Mouse (Mus musculus) brain, embryonic 14.5 days (tissue): ENCODE data around the gene Bcap31. TPM values are rescaled to one million over a fixed set of nuclear protein-coding genes. Genes with fewer than 3 reads are reported as not detected.

Experiments used
- DNase-seq: peaks from one replicate; pipeline ENCODE4 v3.0.0-alpha.2; 2011; ENCODE audit warnings: low read depth
- CTCF ChIP-seq: fragments of 200-500 bp; IDR thresholded peaks from 2 replicates; pipeline ENCODE4 v1.5.1; 2012; ENCODE audit warnings: inconsistent platforms, mild to moderate bottlenecking, moderate library complexity, borderline replicate concordance; ENCODE audit not compliant: insufficient read depth, insufficient read length; ENCODE audit errors: extremely low read depth
- POLR2A ChIP-seq: fragments of 200-500 bp; IDR thresholded peaks from 2 replicates; pipeline ENCODE4 v1.6.1; 2012; ENCODE audit warnings: mild to moderate bottlenecking, inconsistent platforms, borderline replicate concordance; ENCODE audit not compliant: poor library complexity, insufficient read depth, insufficient read length, severe bottlenecking; ENCODE audit errors: extremely low read depth
- polyA plus RNA-seq: library from polyadenylated mRNA; depleted of rRNA; stranded (reverse); fragments of >200 nt; gene quantifications from 2 replicates; pipeline ENCODE4 v1.2.3, GENCODE M21; 2012; rRNA removed

The Bcap31 gene
- polyA plus RNA-seq, 1 experiment, result 48.6 TPM

DNA sequence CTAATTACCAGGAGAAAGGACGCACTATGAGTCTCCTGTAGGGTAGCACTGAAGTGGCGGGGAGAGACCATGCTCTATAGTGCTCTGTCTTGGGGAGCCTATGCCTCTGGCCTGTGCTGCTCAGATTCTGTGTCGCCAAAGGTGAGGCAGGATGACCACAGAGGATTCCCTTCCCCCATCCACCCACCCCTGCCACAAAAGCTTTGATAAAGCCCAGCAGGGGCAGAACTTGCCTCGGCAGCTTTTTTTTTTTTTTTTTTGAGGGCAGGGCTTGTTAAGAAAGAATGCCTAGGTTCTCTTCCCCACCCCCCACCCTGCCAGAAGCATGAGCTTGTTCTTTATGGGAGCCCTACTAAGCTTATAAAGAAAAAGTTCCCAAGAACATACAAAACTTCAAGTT, 70.9 kb downstream of the Bcap31 start:
- TF ChIP-seq CTCF (no peak), POLR2A (no peak)
- DNase-seq, result no peak

DNA sequence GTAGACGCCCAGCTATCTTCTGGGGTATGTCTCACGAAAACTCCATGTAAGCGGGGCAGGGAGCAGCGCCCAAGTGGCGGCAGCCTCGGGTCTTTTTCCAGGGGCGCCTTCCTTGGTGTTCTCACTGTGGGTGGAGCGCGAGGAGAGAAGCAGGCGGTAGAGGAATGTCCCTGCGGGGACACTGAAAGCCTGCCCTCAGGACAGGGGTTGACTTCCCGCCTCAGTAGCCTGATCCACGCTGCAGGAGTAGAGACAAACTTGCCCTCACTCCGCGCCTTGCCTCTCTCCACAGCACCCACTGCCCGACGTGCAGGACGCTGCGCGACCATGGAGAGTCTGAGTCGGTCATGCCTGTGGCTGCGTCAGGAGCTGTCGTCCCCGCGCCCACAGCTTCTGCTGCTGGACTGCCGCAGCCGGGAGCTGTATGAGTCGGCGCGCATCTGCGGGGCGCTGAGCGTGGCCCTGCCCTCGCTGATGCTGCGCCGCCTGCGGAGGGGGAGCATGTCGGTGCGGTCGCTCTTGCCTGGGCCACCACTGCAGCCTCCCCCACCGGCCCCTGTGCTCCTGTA, 76.0 kb downstream of the Bcap31 start:
- peak; percentile 12 for DNase-seq
- TF ChIP-seq POLR2A (no peak), CTCF (no peak)

DNA sequence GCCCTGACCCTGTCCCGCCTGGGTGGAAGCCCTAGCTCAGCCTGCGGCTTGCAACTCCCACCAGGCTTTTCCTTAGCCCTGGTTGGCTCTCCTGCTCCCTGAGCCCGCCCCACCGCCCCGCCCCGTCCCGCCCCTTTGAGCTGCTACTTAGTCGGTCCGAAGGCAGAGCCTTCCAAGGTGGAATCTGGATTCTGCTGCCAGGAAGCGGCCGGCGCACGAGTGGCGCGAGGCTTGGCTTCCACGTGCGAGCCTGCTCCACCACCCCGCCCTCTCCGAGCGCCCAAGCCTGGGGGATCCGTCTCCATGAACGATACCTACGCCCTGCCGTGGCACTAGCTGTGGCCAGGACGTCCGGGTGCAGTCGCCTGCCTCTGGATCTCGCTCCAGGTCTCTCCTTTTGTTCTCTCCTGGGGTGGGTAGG, 76.7 kb downstream of the Bcap31 start, which contains the start of gene Dusp9:
Gene Dusp9 (plus strand): TSS at position 165 of the 421 bp plus-strand sequence.
- no peak for TF ChIP-seq POLR2A
- TF ChIP-seq CTCF, result no peak
- DNase-seq, result peak; percentile 74

DNA sequence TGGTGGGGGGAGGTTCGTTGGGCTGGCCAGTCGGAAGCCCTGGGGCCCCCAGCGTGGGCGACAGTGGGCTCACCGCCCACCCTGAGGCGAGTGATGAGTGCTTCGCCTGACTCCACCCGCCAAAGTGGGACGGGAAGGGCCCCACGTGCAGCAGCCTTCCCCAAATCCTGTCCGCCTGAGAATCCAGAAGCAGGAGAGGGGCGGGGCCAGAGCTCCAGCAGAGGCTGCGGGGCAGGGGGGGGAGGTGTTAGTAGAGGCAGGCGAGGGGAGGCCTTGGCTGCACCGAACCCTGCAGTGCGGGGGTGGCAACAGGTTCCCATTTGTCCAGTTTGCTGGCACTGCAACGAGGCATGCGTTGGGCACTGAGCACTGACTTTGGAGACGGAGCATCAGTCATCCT, 78.6 kb downstream of the Bcap31 start:
- TF ChIP-seq CTCF (no peak), POLR2A (no peak)
- DNase-seq, result no peak

Other genes starting within 250 kb of the Bcap31 start
- gene Bgn, start 232.6 kb downstream of the Bcap31 start, polyA plus RNA-seq, result 39.3 and 83.1 TPM in 2 replicates
- gene Atp2b3, start 213.1 kb downstream of the Bcap31 start, polyA plus RNA-seq, result 7.9 and 13.7 TPM in 2 replicates
- gene Dusp9, start 76.8 kb downstream of the Bcap31 start, polyA plus RNA-seq, result 1.1 and 1.5 TPM in 2 replicates
- 139 and 181 TPM in 2 replicates for gene Pnck, start 56.1 kb downstream of the Bcap31 start, polyA plus RNA-seq
- 62.2 and 71.4 TPM in 2 replicates for gene Slc6a8, start 43.0 kb downstream of the Bcap31 start, polyA plus RNA-seq
- 16.0 and 19.3 TPM in 2 replicates for gene Abcd1, start 422 bp upstream of the Bcap31 start, polyA plus RNA-seq
- gene Plxnb3, start 40.9 kb upstream of the Bcap31 start, polyA plus RNA-seq, result 0.58 and 0.79 TPM in 2 replicates
- gene Srpk3, start 58.2 kb upstream of the Bcap31 start, polyA plus RNA-seq, result 0.85 and 1.2 TPM in 2 replicates
- 382 and 510 TPM in 2 replicates for gene Idh3g, start 70.7 kb upstream of the Bcap31 start, polyA plus RNA-seq
- 130 and 205 TPM in 2 replicates for gene Ssr4, start 70.9 kb upstream of the Bcap31 start, polyA plus RNA-seq
- 88.2 and 125 TPM in 2 replicates for gene Pdzd4, start 108.8 kb upstream of the Bcap31 start, polyA plus RNA-seq
- gene Avpr2, start 175.9 kb upstream of the Bcap31 start, polyA plus RNA-seq, result not detected in 2 replicates
- 141 and 249 TPM in 2 replicates for gene L1cam, start 179.9 kb upstream of the Bcap31 start, polyA plus RNA-seq
- gene Arhgap4, start 205.7 kb upstream of the Bcap31 start, polyA plus RNA-seq, result 6.6 and 8.5 TPM in 2 replicates
- 87.7 and 97.8 TPM in 2 replicates for gene Naa10, start 205.8 kb upstream of the Bcap31 start, polyA plus RNA-seq
- gene Renbp, start 214.7 kb upstream of the Bcap31 start, polyA plus RNA-seq, result 8.0 and 8.7 TPM in 2 replicates